Mouse (Mus musculus) thymus, postnatal 36 days (tissue): ENCODE data around the gene Hectd2.

ENCODE experiments used
- DNase-seq, 2 experiments: peaks; one replicate each; pipeline ENCODE4 v3.0.0; 2022; ENCODE audit warnings: mixed read lengths in 2 of 2

Hectd2 gene

DNA sequence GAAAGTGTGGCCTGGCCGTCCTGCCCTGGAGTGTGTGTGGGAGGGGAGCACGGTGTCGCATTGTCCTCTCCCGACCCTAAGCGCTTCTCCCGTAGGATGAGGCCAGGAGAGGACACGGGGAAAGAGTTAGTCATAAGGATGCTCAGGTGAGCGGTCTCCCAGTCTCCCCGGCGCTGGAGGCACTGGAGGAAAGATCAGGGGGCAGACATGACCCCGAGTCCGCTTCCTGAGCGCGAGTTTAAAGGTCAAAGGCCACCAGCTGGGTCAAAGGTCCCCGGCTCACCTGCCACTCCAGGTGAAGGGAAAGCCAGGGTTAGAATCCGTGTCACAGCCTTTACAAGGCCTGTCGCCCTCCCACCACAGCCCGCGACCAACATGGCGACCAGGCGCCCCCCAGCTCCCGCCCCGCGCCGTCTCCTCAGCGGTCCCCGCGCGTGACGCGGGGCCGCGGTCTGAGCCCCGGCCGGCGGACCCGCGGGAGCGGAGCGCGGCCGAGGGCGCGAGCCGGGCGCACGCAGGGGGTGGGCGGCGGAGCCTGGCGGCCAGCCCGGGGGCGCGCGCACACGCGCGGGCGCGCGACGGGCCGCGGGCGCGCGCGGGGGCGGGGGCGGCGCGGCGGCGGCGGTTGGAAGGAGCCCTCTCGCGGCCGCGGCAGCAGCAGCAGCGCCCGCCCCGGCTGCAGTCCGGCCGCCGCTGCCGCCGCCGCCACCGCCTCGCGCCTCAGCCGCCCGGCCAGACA is at the start of gene Hectd2:
TSS of gene Hectd2 (plus strand) at position 594 of the 739 bp plus-strand sequence.
- peak; percentile 56 to 63 for DNase-seq

DNA sequence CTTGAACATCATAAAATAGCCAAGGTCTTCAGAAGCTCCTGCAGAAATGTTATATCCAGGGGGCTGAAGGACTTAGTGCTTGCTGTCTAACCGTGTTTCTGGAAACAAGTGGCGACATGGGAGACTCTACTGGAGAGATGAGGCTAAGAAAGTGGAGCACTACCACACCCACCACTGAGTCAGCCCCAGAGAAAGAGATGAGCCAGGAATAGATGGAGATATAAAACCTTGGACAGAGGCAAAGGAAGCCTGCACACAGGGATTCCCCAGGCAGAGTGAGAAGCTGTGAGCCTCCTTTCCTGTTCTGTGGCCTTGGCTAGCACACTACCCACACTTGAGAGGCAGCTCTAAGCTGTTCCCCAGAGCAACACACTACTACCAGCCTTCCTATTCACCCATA is 49.7 kb upstream of the Hectd2 start:
- no peak for DNase-seq

DNA sequence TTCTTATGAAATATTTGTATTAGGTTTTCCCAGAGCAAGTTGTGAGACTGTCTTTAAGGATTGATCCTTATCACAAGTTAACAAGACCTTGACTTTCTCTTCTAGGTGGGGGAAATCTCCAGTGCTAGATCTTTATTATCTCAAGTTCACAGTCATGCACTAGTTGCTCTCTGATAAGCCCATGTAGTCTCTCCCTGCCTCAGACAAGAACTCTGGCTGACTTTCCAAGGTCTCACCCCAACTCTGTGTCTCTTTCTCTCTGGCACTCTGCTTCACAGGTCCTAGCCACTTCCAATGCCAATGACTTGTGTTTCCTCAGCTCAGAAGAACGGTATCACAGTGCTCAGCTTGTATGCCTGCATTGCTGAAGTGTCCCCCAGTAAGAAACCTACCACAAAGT is 43.1 kb upstream of the Hectd2 start:
- DNase-seq, result no peak

DNA sequence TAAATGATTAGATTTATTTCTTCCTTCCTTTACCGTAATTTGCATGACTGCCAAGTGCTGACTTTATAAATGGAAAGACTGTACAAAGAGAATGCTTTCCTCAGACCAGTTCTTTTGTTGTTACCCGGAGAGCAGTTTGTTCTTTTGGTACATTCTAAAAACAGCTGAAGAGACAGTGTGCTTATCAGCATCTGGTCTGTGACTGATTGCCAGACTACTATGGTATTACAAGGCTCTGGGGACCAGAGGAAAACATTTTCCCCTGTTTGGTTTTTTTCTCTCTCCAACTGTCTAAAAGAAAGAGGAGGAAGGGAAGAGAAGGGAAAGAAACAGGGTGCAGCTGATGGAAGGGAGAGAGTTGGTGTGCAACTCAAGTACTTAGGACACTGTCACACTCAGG is 36.0 kb upstream of the Hectd2 start:
- DNase-seq, result no peak

DNA sequence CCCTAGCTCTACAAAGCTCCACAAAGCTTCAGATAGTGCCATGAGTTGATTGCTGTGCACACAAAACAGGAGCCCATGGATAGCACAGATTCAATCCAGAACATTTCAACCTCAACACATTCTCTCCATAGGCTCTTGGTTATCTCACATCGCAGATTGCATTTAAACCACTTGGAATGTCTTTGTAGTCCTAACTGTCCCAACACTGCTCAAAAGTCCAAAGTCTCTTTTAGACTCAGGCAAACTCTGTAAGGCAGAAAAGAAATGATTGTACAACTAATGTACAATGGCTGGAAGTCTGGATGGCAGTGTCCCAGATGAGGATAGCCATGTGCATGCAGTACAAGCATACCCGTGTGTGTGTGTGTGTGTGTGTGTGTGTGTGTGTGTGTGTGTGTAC is 32.9 kb upstream of the Hectd2 start:
- DNase-seq, result no peak

- peak; percentile 34 to 35 for DNase-seq
These were observed 31.8 kb upstream of the Hectd2 start for GRCm38 (mm10) chr19:36522558-36523195.

GRCm38 (mm10) chr19:36525071-36525470 is 29.4 kb upstream of the Hectd2 start:
- DNase-seq, result no peak

DNA sequence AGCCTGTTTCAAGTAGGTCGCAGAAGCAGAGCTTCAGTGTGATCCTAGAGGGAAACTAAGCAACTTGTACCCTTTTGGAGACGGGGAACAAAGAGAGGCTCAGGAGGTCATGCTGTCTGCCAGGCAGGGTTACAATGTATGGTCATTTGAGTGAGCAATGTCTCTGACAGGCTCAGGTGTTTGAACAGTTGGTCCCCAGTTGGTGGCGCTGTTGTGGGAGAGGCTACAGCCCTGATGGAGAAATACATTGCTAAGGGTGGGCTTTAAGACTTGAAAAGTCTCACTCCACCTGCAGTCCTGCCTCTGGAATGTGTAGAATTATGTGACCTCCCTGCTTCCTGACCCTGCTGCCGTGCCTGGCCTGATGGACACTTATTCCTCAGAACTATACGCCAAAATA is 21.4 kb upstream of the Hectd2 start:
- DNase-seq, result peak; percentile 51 to 52

- peak; percentile 47 to 62 for DNase-seq
These were observed 20.3 kb upstream of the Hectd2 start for GRCm38 (mm10) chr19:36534011-36534765.

GRCm38 (mm10) chr19:36534766-36535140 is 19.7 kb upstream of the Hectd2 start:
- no peak for DNase-seq

DNA sequence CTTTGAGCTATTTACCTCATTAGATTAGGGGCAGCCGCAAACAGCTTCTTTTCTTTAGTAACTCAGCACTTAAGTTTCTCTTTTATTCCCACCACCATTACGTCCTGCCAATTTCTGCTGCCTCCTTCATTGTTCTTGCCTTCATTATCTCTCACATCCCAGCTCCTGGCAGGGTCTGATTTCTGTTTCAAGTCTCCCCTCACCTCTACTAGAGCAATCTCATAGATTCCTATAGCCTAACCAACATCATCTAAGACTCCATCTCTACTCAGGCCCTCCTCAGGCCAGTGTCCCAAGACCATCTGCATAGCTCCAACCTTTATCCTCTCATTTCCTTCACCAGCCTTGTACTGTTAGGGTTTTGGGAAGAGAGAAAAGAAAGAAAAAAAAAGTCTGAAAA is 19.3 kb upstream of the Hectd2 start:
- no peak for DNase-seq

DNA sequence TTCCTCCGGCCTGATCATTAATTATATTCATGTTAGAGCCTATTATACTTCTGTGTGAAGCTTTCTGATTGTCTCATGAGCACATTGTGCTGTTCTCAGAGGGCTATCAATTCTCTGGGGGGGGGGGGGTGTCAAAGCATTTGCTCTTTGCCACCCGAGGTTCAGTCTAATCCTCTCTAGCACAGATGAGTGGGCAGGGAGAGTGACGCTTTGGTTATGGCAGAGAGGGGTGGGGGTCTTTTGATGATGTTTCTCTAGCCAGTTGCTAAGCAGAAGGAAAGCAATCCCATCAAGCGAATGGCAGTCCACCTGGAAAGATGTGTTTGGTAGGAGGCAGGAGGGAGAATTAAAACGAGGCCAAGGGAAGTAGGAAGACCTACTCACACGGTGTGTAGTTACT is 18.6 kb upstream of the Hectd2 start:
- DNase-seq, result no peak

DNA sequence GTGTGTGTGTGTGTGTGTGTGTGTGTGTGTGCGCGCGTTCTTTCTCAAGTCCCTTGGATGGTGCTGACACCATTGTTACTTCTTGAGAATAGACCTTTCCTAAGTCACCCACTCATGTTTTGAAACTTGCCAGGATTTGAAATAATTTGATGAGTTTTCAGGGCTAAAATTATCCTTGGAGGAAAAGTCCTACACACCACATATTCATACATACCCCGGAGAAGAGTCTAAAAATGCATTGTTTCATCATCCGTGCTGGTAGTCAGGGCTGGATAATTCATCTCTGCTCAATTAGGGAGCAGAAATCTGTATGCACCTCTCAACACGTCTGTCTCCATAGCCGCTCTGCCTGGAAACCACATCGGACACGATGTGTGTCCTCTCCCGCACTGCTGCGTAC is 17.5 kb upstream of the Hectd2 start:
- no peak for DNase-seq

DNA sequence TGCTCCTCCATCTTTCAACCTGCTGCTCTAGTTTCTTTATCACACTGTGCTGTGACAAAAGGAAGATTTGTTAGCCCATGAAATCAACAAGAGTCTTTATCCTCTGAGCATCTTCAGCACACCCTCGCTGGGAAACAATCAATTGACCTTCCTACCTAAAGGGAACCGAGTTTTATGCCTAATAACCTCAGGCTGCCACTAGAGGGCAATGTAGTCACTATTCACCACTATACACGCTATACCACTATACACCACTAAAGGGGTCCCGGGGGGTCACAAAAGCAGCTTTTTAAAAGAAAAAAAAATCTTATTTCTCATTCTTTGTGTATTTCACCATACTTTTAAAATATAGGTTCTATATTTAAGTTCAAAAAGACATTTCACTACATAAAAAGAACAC is 15.9 kb upstream of the Hectd2 start:
- DNase-seq, result peak in 1 of 2 experiments; percentile 16

DNA sequence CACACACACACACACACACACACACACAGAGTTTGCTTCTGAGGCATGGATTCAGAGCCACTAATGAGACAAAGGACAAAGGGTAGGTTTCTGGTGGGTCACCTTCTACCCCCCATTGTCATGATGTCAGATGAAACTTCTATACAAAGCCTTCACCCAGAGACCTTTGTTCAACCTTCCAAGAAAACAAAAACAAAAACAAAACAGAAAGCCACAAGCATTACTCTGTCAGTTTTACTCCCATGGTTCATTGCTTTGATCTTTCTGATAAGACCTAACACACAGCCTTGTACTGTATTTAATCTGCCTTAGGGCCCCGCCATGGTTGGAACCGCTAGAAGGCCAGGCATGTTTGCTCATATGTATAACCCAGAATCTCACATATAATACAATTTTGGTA is 15.1 kb upstream of the Hectd2 start:
- no peak for DNase-seq

DNA sequence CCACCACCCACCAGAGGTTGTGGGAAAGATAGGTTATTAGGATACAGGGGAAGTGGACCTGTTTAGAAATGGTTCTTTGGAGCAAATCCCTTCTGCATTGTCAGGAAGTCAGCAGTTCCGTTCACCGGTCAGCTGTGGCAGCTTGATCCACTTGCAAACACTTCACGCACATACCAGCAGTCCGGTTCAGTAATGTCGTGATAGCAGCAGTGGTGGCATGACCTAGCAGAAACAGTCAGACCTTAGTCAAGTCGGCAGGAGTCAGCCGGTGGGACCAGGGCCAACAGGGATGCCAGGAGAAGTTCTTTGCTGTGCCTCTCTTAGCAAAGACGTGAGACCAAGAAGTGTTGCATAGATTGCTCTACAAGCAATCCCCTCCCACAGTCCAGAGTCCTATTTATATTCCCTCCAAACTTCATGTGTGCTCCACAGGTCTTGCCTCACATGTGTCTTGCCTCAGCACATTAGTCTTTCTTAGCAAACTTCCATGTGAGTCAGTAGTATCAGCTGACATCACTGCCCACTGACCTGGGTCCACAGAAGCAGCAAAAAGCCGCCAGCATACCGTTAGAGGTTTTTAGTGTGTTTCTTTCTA is 14.3 kb upstream of the Hectd2 start:
- DNase-seq, result no peak

DNA sequence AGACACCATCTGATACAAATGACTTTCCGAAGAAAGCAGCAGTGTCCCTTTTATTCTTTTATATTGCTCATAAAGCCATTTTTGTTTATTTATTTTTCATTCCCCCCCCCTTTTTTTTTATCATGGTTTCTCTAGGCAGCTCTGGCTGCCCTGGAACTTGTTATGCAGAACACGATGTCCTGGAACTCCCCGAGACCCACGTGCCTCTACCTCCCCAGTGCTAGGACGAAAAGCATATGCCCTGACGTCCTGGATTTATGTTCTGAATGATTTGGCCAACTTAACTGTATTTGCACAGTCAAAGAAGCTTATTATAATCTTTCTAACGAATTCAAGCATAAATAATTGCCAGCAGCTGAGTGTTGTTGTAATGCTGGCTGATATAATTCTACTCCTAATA is 13.7 kb upstream of the Hectd2 start:
- DNase-seq, result no peak

DNA sequence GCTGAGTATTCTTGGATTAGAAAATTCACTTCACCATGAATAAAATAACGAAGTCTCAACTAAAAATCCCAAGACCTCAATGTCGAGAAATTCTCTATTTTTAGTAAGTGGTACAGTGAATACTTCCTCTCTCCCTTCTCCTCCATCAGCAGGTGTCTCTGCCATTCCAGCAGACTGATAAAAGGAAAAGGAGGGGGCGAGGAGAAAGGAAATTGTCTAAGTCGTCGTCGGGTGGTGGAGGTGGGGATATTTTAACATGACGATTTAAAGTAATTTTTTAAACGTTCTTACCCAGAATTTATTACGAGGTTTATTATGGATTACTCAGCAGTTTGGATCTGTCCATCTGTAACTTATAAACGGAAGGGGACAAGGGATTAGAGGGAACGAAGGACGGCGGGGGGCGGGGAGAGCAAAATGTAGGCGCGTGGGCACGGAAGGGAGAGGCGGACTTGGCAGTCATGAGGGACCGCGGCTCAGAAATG is 836 bp upstream of the Hectd2 start:
- no peak for DNase-seq

GRCm38 (mm10) chr19:36554785-36555595 is 551 bp downstream of the Hectd2 start:
- DNase-seq, result peak; percentile 49 to 57

GRCm38 (mm10) chr19:36559331-36559730 is 4.9 kb downstream of the Hectd2 start:
- no peak for DNase-seq

DNA sequence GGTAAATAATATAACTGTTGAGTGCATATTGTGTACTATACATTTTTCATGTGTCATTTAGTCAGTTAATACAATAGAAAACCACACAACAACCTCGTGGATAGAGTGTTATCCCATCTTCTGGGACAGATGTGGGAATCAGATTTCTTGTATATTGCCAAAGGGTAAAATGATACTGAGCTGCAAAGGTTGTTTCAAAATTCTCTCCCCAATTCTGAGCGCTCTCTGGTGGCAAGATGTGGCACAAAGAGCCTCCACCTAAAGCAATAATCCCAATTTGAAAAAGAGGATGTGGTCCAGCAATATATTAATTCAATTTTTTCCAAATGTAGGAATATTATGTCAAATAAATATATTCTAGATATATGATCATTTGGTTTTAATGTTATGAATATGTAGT is 5.7 kb downstream of the Hectd2 start:
- peak; percentile 22 to 31 for DNase-seq

DNA sequence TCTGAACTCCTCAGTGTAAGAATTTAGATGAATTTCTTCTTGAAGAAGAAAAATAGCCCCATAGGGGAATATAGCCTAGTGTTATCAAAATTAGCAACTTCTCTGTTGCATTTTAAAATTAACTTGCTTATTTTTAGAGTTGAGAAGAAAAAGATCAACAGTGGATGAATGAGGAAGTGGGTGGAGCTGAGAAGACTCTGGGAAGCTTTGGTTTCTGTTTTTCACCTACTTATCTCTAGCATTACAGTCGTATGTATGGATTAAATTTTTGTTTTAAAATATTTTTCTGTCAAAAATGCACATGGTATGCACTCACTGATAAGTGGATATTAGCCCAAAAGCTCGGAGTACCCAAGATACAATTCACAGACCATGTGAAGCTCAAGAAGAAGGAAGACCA is 6.7 kb downstream of the Hectd2 start:
- DNase-seq, result no peak

GRCm38 (mm10) chr19:36564396-36564795 is 10.0 kb downstream of the Hectd2 start:
- no peak for DNase-seq
